Mouse (Mus musculus): ENCODE results near the gene Il17f. TPM values are rescaled to one million over a fixed set of nuclear protein-coding genes. Genes with fewer than 3 reads are reported as not detected.
"Not testable (repeated sequence)": the region's sequence is repeated elsewhere in the genome, so short reads cannot be mapped to it uniquely, and the experiment has no call there.

Il17f gene
- polyA plus RNA-seq, 1 experiment from 2014 or later = not detected

GRCm38 (mm10) chr1:20801275-20801674, 10.9 kb upstream of the Il17f start:
- 98% methylated on average over 2 of the region's 2 CpGs for WGBS
- H3K9ac ChIP-seq (replicated peaks; ENCODE audit: low read depth, low read length) = no peak overlapping the region
- H3K9me3 ChIP-seq (ENCODE audit: control insufficient read depth, low read depth, low read length) = no peaks in the 10 kb centered on the region
- no peaks in the 10 kb centered on the region for H3K4me1 ChIP-seq (ENCODE audit: control insufficient read depth, insufficient read depth, low read length)
- no peaks in the 10 kb centered on the region for H3K27me3 ChIP-seq (ENCODE audit: control insufficient read depth, insufficient read depth, low read length)
- H3K4me2 ChIP-seq (replicated peaks; ENCODE audit: low read depth, low read length) = no peak overlapping the region
- no peak overlapping the region for H3K27ac ChIP-seq (ENCODE audit: low read length)
- no peak overlapping the region for H3K4me3 ChIP-seq (ENCODE audit: low read depth, low read length)
- ATAC-seq (ENCODE audit: insufficient number of reproducible peaks, insufficient read depth, low FRiP score, low read depth) = no peak
- peaks cover 45% of the 10 kb centered on the region for H3K36me3 ChIP-seq (ENCODE audit: control insufficient read depth, insufficient read depth, low read length)

- 91% methylated on average over 5 of the region's 5 CpGs for WGBS
Measured at GRCm38 (mm10) chr1:20795178-20795577, 4.8 kb upstream of the Il17f start.

GRCm38 (mm10) chr1:20794760-20795159, 4.3 kb upstream of the Il17f start:
- no peak for ATAC-seq (ENCODE audit: insufficient number of reproducible peaks, insufficient read depth, low FRiP score, low read depth)
- WGBS = 94% methylated on average over 4 of the region's 4 CpGs
- H3K9me3 ChIP-seq (ENCODE audit: control insufficient read depth, low read depth, low read length) = no peaks in the 10 kb centered on the region

More at GRCm38 (mm10) chr1:20795178-20795577, 4.8 kb upstream of the Il17f start:
- H3K4me2 ChIP-seq (replicated peaks; ENCODE audit: low read depth, low read length) = no peak overlapping the region
- no peaks in the 10 kb centered on the region for H3K4me1 ChIP-seq (ENCODE audit: control insufficient read depth, insufficient read depth, low read length)
- H3K9ac ChIP-seq (replicated peaks; ENCODE audit: low read depth, low read length) = no peak overlapping the region
- no peak overlapping the region for H3K27ac ChIP-seq (ENCODE audit: low read length)
- no peaks in the 10 kb centered on the region for H3K36me3 ChIP-seq (ENCODE audit: control insufficient read depth, insufficient read depth, low read length)
- H3K9me3 ChIP-seq (ENCODE audit: control insufficient read depth, low read depth, low read length) = no peaks in the 10 kb centered on the region
- no peaks in the 10 kb centered on the region for H3K27me3 ChIP-seq (ENCODE audit: control insufficient read depth, insufficient read depth, low read length)
- no peak overlapping the region for H3K4me3 ChIP-seq (ENCODE audit: low read depth, low read length)
- ATAC-seq (ENCODE audit: insufficient number of reproducible peaks, insufficient read depth, low FRiP score, low read depth) = no peak

GRCm38 (mm10) chr1:20791414-20791813, 997 bp upstream of the Il17f start:
- ATAC-seq (ENCODE audit: insufficient number of reproducible peaks, insufficient read depth, low FRiP score, low read depth) = no peak
- no peaks in the 10 kb centered on the region for H3K4me1 ChIP-seq (ENCODE audit: control insufficient read depth, insufficient read depth, low read length)
- H3K4me3 ChIP-seq (ENCODE audit: low read depth, low read length) = no peak overlapping the region
- no peak overlapping the region for H3K4me2 ChIP-seq (replicated peaks; ENCODE audit: low read depth, low read length)
- H3K36me3 ChIP-seq (ENCODE audit: control insufficient read depth, insufficient read depth, low read length) = no peaks in the 10 kb centered on the region
- H3K9me3 ChIP-seq (ENCODE audit: control insufficient read depth, low read depth, low read length) = no peaks in the 10 kb centered on the region
- no peak overlapping the region for H3K27ac ChIP-seq (ENCODE audit: low read length)
- no peaks in the 10 kb centered on the region for H3K27me3 ChIP-seq (ENCODE audit: control insufficient read depth, insufficient read depth, low read length)
- no peak overlapping the region for H3K9ac ChIP-seq (replicated peaks; ENCODE audit: low read depth, low read length)
- 79% methylated on average over 7 of the region's 7 CpGs for WGBS

More at GRCm38 (mm10) chr1:20794760-20795159, 4.3 kb upstream of the Il17f start:
- Histone ChIP-seq H3K4me2 (replicated peaks; ENCODE audit: low read depth, low read length) (no peak overlapping the region), H3K27me3 (ENCODE audit: control insufficient read depth, insufficient read depth, low read length) (no peaks in the 10 kb centered on the region), H3K27ac (ENCODE audit: low read length) (no peak overlapping the region), H3K9ac (replicated peaks; ENCODE audit: low read depth, low read length) (no peak overlapping the region), H3K36me3 (ENCODE audit: control insufficient read depth, insufficient read depth, low read length) (no peaks in the 10 kb centered on the region), H3K4me1 (ENCODE audit: control insufficient read depth, insufficient read depth, low read length) (no peaks in the 10 kb centered on the region), H3K4me3 (ENCODE audit: low read depth, low read length) (no peak overlapping the region)

GRCm38 (mm10) chr1:20788419-20788818, 2.0 kb downstream of the Il17f start:
- no peak overlapping the region for H3K4me2 ChIP-seq (replicated peaks; ENCODE audit: low read depth, low read length)
- no peak for ATAC-seq (ENCODE audit: insufficient number of reproducible peaks, insufficient read depth, low FRiP score, low read depth)
- no peaks in the 10 kb centered on the region for H3K9me3 ChIP-seq (ENCODE audit: control insufficient read depth, low read depth, low read length)
- no peaks in the 10 kb centered on the region for H3K27me3 ChIP-seq (ENCODE audit: control insufficient read depth, insufficient read depth, low read length)
- no peaks in the 10 kb centered on the region for H3K4me1 ChIP-seq (ENCODE audit: control insufficient read depth, insufficient read depth, low read length)
- H3K9ac ChIP-seq (replicated peaks; ENCODE audit: low read depth, low read length) = no peak overlapping the region
- H3K4me3 ChIP-seq (ENCODE audit: low read depth, low read length) = no peak overlapping the region
- H3K36me3 ChIP-seq (ENCODE audit: control insufficient read depth, insufficient read depth, low read length) = no peaks in the 10 kb centered on the region
- H3K27ac ChIP-seq (ENCODE audit: low read length) = no peak overlapping the region
- WGBS = 43% methylated on average over 10 of the region's 10 CpGs

GRCm38 (mm10) chr1:20787046-20787445, 3.4 kb downstream of the Il17f start:
- no peak overlapping the region for H3K4me2 ChIP-seq (replicated peaks; ENCODE audit: low read depth, low read length)
- no peak overlapping the region for H3K4me3 ChIP-seq (ENCODE audit: low read depth, low read length)
- no peak overlapping the region for H3K27ac ChIP-seq (ENCODE audit: low read length)
- no peaks in the 10 kb centered on the region for H3K9me3 ChIP-seq (ENCODE audit: control insufficient read depth, low read depth, low read length)
- ATAC-seq (ENCODE audit: insufficient number of reproducible peaks, insufficient read depth, low FRiP score, low read depth) = no peak
- no peaks in the 10 kb centered on the region for H3K36me3 ChIP-seq (ENCODE audit: control insufficient read depth, insufficient read depth, low read length)
- H3K9ac ChIP-seq (replicated peaks; ENCODE audit: low read depth, low read length) = no peak overlapping the region
- no peaks in the 10 kb centered on the region for H3K27me3 ChIP-seq (ENCODE audit: control insufficient read depth, insufficient read depth, low read length)
- 31% methylated on average over 8 of the region's 8 CpGs for WGBS
- H3K4me1 ChIP-seq (ENCODE audit: control insufficient read depth, insufficient read depth, low read length) = no peaks in the 10 kb centered on the region

GRCm38 (mm10) chr1:20778366-20778765, 12.1 kb downstream of the Il17f start:
- Histone ChIP-seq H3K4me1 (ENCODE audit: control insufficient read depth, insufficient read depth, low read length) (no peaks in the 10 kb centered on the region), H3K36me3 (ENCODE audit: control insufficient read depth, insufficient read depth, low read length) (no peaks in the 10 kb centered on the region), H3K4me2 (replicated peaks; ENCODE audit: low read depth, low read length) (no peak overlapping the region), H3K4me3 (ENCODE audit: low read depth, low read length) (no peak overlapping the region), H3K27me3 (ENCODE audit: control insufficient read depth, insufficient read depth, low read length) (no peaks in the 10 kb centered on the region), H3K9ac (replicated peaks; ENCODE audit: low read depth, low read length) (no peak overlapping the region), H3K27ac (ENCODE audit: low read length) (no peak overlapping the region), H3K9me3 (ENCODE audit: control insufficient read depth, low read depth, low read length) (no peaks in the 10 kb centered on the region)
- WGBS = 77% methylated on average over 2 of the region's 2 CpGs
- ATAC-seq (ENCODE audit: insufficient number of reproducible peaks, insufficient read depth, low FRiP score, low read depth) = no peak

- H3K9me3 ChIP-seq (ENCODE audit: control insufficient read depth, low read depth, low read length); H3K27me3 ChIP-seq (ENCODE audit: control insufficient read depth, insufficient read depth, low read length); H3K4me2 ChIP-seq (replicated peaks; ENCODE audit: low read depth, low read length); ATAC-seq (ENCODE audit: insufficient number of reproducible peaks, insufficient read depth, low FRiP score, low read depth); H3K36me3 ChIP-seq (ENCODE audit: control insufficient read depth, insufficient read depth, low read length); H3K4me1 ChIP-seq (ENCODE audit: control insufficient read depth, insufficient read depth, low read length); H3K9ac ChIP-seq (replicated peaks; ENCODE audit: low read depth, low read length); H3K4me3 ChIP-seq (ENCODE audit: low read depth, low read length); H3K27ac ChIP-seq (ENCODE audit: low read length): not testable (repeated sequence)
- WGBS = 83% methylated on average over 4 of the region's 4 CpGs
Measured at GRCm38 (mm10) chr1:20774026-20774730, 16.2 kb downstream of the Il17f start.

- Histone ChIP-seq H3K4me2 (replicated peaks; ENCODE audit: low read depth, low read length) (no peak overlapping the region), H3K27ac (ENCODE audit: low read length) (no peak overlapping the region), H3K36me3 (ENCODE audit: control insufficient read depth, insufficient read depth, low read length) (no peaks in the 10 kb centered on the region), H3K27me3 (ENCODE audit: control insufficient read depth, insufficient read depth, low read length) (no peaks in the 10 kb centered on the region), H3K9ac (replicated peaks; ENCODE audit: low read depth, low read length) (no peak overlapping the region), H3K4me1 (ENCODE audit: control insufficient read depth, insufficient read depth, low read length) (no peaks in the 10 kb centered on the region), H3K4me3 (ENCODE audit: low read depth, low read length) (no peak overlapping the region), H3K9me3 (ENCODE audit: control insufficient read depth, low read depth, low read length) (no peaks in the 10 kb centered on the region)
- no peak for ATAC-seq (ENCODE audit: insufficient number of reproducible peaks, insufficient read depth, low FRiP score, low read depth)
- 76% methylated on average over 6 of the region's 6 CpGs for WGBS
Measured at GRCm38 (mm10) chr1:20766526-20766925, 23.9 kb downstream of the Il17f start.
